Mouse (Mus musculus) liver, embryonic 14.5 days (tissue): ENCODE data around the gene Tmprss9.

ENCODE experiments used
- CTCF ChIP-seq: IDR thresholded peaks from 2 replicates; pipeline ENCODE4 v1.5.1; 2016; ENCODE audit warnings: antibody characterized with exemption, low read depth, control low read depth
- EP300 ChIP-seq: IDR thresholded peaks from 2 replicates; pipeline ENCODE4 v1.6.1; 2016; ENCODE audit warnings: antibody characterized with exemption, low read depth

DNA sequence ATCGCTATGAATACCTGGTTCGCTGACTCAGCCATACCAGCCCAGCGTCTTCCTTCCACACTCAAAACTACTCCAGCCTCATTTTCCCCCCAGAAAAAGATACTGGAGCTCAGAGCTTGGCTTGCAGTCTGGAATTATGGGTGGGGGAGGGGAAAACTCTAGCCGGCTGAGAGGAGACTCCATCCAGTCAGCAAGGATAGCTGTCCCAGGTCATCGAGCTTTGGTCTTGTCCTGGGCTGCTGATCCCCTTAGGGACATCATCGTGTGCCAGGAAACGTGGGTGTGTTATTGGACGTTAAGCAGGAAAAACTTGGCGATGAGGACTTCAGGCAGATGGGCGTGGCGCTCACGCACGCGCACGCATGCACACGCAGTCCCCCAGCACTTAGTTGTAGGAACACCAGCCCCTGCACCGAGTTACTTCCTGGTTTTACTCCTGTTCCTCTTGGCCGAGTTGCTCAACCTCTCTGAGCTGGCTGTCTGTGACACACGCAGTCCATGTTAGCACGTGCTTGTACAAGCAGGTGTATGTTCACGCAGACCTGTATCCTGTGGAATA, 61.9 kb downstream of the Tmprss9 start:
- TF ChIP-seq EP300 (no peak), CTCF (no peak)
